Mouse (Mus musculus): ENCODE data around the gene A430005L14Rik. TPM values are rescaled to one million over a fixed set of nuclear protein-coding genes. Genes with fewer than 3 reads are reported as not detected.

Gene A430005L14Rik
- polyA plus RNA-seq, 1 experiment from 2014 or later: 43.7 TPM

DNA sequence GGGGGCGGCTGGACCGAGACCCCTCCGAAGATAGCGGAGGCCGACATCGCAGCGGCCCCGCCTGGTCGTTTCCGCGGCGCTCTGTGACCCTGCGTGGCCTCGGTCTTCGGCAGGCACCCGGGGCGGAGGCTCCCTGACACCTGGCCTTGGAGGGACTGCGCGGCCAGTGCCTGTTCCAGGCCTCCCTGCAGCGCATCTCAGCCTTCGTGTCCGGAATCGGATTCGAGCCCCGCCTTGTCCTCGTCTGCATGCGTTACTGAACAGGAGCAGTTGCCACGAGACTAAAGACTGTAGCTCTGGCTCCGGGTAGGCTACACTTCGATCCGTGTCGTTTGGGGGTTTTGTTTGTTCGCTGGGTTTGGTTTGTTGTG lies 18.2 kb downstream of the A430005L14Rik start:
- H3K4me2 ChIP-seq (ENCODE audit: low read length): peak overlapping the region; percentile 91
- no peaks in the 10 kb centered on the region for H3K9me3 ChIP-seq (ENCODE audit: control insufficient read depth, low read length)
- no peaks in the 10 kb centered on the region for H3K27me3 ChIP-seq (ENCODE audit: control insufficient read depth, insufficient read depth, low read length)
- WGBS: 1% methylated on average over 33 of the region's 33 CpGs
- H3K4me3 ChIP-seq (ENCODE audit: control insufficient read depth in 1 of 2, insufficient read depth in 1 of 2, low read depth in 1 of 2, low read length in 2 of 2): peak overlapping the region; percentile 81 to 96
- H3K9ac ChIP-seq (ENCODE audit: low read length): peak overlapping the region; percentile 95
- peak overlapping the region in 1 of 2 experiments; percentile 44; a peak in 2 of 4 replicates for H3K27ac ChIP-seq (replicated peaks in 1 of 2; ENCODE audit: control insufficient read depth in 1 of 2, insufficient read depth in 1 of 2, low read depth in 2 of 2, low read length in 2 of 2)
- peaks cover 32% of the 10 kb centered on the region for H3K36me3 ChIP-seq (ENCODE audit: control insufficient read depth, insufficient read depth, low read length)
- peaks cover 3 to 10% of the 10 kb centered on the region in 2 experiments; a peak in 3 of 4 replicates for H3K4me1 ChIP-seq (ENCODE audit: control insufficient read depth in 2 of 2, insufficient read depth in 2 of 2, low read length in 2 of 2)
- ATAC-seq (ENCODE audit: insufficient number of reproducible peaks, insufficient read depth, low FRiP score, low read depth): no peak

DNA sequence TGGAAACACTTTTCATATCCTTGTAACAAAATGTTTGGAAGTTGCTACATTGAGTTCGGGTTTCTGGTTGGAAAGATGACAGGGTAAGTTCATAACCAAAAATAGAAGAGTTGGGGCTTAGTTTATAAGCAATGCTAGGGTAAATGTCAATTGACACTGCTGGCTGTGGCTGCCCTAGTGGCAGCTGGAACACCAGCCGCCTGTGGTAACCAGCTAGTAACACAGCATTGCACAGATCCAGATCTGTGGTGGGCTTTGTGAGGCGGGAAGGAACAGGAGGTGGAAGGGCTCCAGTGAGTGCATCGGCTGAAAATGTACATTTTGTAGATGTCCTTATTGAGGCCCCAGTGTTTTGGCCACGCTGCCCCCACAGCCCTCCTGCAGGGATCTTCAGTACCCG lies 18.7 kb downstream of the A430005L14Rik start:
- Histone ChIP-seq H3K4me3 (ENCODE audit: control insufficient read depth in 1 of 2, insufficient read depth in 1 of 2, low read depth in 1 of 2, low read length in 2 of 2) (peak overlapping the region; percentile 18 to 96; a peak in 3 of 4 replicates), H3K4me1 (ENCODE audit: control insufficient read depth in 2 of 2, insufficient read depth in 2 of 2, low read length in 2 of 2) (peaks cover 3 to 10% of the 10 kb centered on the region in 2 experiments; a peak in 3 of 4 replicates), H3K36me3 (ENCODE audit: control insufficient read depth, insufficient read depth, low read length) (peaks cover 32% of the 10 kb centered on the region), H3K27me3 (ENCODE audit: control insufficient read depth, insufficient read depth, low read length) (no peaks in the 10 kb centered on the region), H3K27ac (replicated peaks in 1 of 2; ENCODE audit: control insufficient read depth in 1 of 2, insufficient read depth in 1 of 2, low read depth in 2 of 2, low read length in 2 of 2) (no peak overlapping the region; a peak in 1 of 4 replicates), H3K4me2 (ENCODE audit: low read length) (peak overlapping the region; percentile 91), H3K9ac (ENCODE audit: low read length) (peak overlapping the region; percentile 95), H3K9me3 (ENCODE audit: control insufficient read depth, low read length) (no peaks in the 10 kb centered on the region)
- ATAC-seq (ENCODE audit: insufficient number of reproducible peaks, insufficient read depth, low FRiP score, low read depth): no peak
- 40% methylated on average over 6 of the region's 6 CpGs for WGBS

GRCm38 (mm10) chr4:153979243-153979642 lies 22.2 kb downstream of the A430005L14Rik start:
- H3K27ac ChIP-seq (replicated peaks in 1 of 2; ENCODE audit: control insufficient read depth in 1 of 2, insufficient read depth in 1 of 2, low read depth in 2 of 2, low read length in 2 of 2): no peak overlapping the region
- H3K27me3 ChIP-seq (ENCODE audit: control insufficient read depth, insufficient read depth, low read length): no peaks in the 10 kb centered on the region
- H3K9me3 ChIP-seq (ENCODE audit: control insufficient read depth, low read length): no peaks in the 10 kb centered on the region
- ATAC-seq (ENCODE audit: insufficient number of reproducible peaks, insufficient read depth, low FRiP score, low read depth): no peak
- H3K36me3 ChIP-seq (ENCODE audit: control insufficient read depth, insufficient read depth, low read length): peaks cover 56% of the 10 kb centered on the region
- peaks cover 3 to 10% of the 10 kb centered on the region in 2 experiments; a peak in 3 of 4 replicates for H3K4me1 ChIP-seq (ENCODE audit: control insufficient read depth in 2 of 2, insufficient read depth in 2 of 2, low read length in 2 of 2)
- H3K4me3 ChIP-seq (ENCODE audit: control insufficient read depth in 1 of 2, insufficient read depth in 1 of 2, low read depth in 1 of 2, low read length in 2 of 2): no peak overlapping the region
- H3K4me2 ChIP-seq (ENCODE audit: low read length): no peak overlapping the region
- 88% methylated on average over 10 of the region's 10 CpGs for WGBS
- H3K9ac ChIP-seq (ENCODE audit: low read length): no peak overlapping the region

DNA sequence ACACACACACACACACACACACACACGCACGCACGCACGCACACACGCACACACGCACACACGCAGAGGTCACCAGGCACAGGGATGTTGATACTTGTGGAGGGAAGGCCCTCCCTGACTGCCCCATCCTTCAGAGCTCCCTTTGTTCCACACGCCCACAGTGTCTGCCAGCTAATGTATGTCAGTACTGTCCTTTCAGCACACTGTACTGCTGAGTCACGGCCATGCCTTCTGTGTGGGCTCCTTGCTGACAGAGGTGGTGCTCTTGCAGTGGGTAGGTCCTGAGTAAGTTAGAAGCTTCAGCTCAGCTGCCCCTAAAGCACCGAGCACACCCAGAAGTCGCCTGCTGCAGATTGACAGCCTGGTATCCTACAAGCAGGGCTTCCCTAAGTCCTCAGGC lies 23.4 kb downstream of the A430005L14Rik start:
- no peak overlapping the region for H3K4me2 ChIP-seq (ENCODE audit: low read length)

DNA sequence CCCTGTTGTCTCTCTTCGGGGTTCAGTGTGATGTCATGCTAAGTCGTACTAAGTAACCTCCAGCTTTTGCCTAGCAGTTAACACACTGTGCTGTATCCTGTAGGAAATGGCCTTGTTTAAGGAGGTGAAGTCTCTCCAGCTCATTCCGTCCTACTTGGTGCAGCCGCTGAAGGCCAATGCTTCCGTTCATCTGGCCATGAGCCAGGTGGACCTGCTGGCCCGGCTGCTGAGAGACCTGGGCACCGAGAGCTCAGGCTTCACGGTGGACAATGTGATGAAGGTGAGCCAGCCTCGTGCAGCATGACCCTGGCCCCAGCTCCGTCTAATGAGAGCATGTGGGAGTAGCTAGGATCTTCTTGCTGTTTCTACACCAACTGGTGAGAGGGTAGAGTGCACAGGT lies 35.7 kb downstream of the A430005L14Rik start:
- H3K27ac ChIP-seq (replicated peaks in 1 of 2; ENCODE audit: control insufficient read depth in 1 of 2, insufficient read depth in 1 of 2, low read depth in 2 of 2, low read length in 2 of 2): no peak overlapping the region
- no peak for ATAC-seq (ENCODE audit: insufficient number of reproducible peaks, insufficient read depth, low FRiP score, low read depth)
- WGBS: 91% methylated on average over 10 of the region's 10 CpGs
- H3K4me1 ChIP-seq (ENCODE audit: control insufficient read depth in 2 of 2, insufficient read depth in 2 of 2, low read length in 2 of 2): no peaks in the 10 kb centered on the region
- no peaks in the 10 kb centered on the region for H3K27me3 ChIP-seq (ENCODE audit: control insufficient read depth, insufficient read depth, low read length)
- no peak overlapping the region for H3K4me3 ChIP-seq (ENCODE audit: control insufficient read depth in 1 of 2, insufficient read depth in 1 of 2, low read depth in 1 of 2, low read length in 2 of 2)
- no peak overlapping the region for H3K9ac ChIP-seq (ENCODE audit: low read length)
- no peaks in the 10 kb centered on the region for H3K9me3 ChIP-seq (ENCODE audit: control insufficient read depth, low read length)
- H3K4me2 ChIP-seq (ENCODE audit: low read length): no peak overlapping the region
- H3K36me3 ChIP-seq (ENCODE audit: control insufficient read depth, insufficient read depth, low read length): peaks cover 90% of the 10 kb centered on the region

More for the DNA sequence above, 23.4 kb downstream of the A430005L14Rik start:
- Histone ChIP-seq H3K4me1 (ENCODE audit: control insufficient read depth in 2 of 2, insufficient read depth in 2 of 2, low read length in 2 of 2) (peaks cover 3 to 10% of the 10 kb centered on the region in 2 experiments; a peak in 3 of 4 replicates), H3K4me3 (ENCODE audit: control insufficient read depth in 1 of 2, insufficient read depth in 1 of 2, low read depth in 1 of 2, low read length in 2 of 2) (no peak overlapping the region), H3K27me3 (ENCODE audit: control insufficient read depth, insufficient read depth, low read length) (no peaks in the 10 kb centered on the region), H3K9me3 (ENCODE audit: control insufficient read depth, low read length) (no peaks in the 10 kb centered on the region), H3K27ac (replicated peaks in 1 of 2; ENCODE audit: control insufficient read depth in 1 of 2, insufficient read depth in 1 of 2, low read depth in 2 of 2, low read length in 2 of 2) (no peak overlapping the region), H3K9ac (ENCODE audit: low read length) (no peak overlapping the region), H3K36me3 (ENCODE audit: control insufficient read depth, insufficient read depth, low read length) (peaks cover 68% of the 10 kb centered on the region)
- no peak for ATAC-seq (ENCODE audit: insufficient number of reproducible peaks, insufficient read depth, low FRiP score, low read depth)
- WGBS: 93% methylated on average over 11 of the region's 11 CpGs

DNA sequence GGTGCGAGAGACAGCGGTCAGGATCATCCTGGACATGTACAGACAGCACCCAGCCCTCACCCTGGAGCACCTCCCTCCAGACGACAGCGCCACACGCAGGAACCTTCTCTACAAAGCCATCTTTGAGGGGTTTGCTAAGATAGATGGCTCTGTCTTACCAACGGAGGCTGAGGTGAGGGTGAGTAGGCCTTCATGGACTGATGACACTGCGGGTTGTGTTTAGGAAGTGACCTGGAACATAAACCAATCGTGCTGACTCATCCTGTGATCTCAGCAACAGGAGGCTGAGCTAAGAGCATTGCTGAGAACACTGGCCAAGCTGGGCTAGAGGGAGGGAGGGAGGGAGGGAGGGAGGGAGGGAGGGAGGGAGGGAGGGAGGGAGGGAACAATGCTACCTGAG lies 36.5 kb downstream of the A430005L14Rik start:
- no peak for ATAC-seq (ENCODE audit: insufficient number of reproducible peaks, insufficient read depth, low FRiP score, low read depth)
- H3K9ac ChIP-seq (ENCODE audit: low read length): no peak overlapping the region
- H3K4me2 ChIP-seq (ENCODE audit: low read length): no peak overlapping the region
- H3K27me3 ChIP-seq (ENCODE audit: control insufficient read depth, insufficient read depth, low read length): no peaks in the 10 kb centered on the region
- H3K27ac ChIP-seq (replicated peaks in 1 of 2; ENCODE audit: control insufficient read depth in 1 of 2, insufficient read depth in 1 of 2, low read depth in 2 of 2, low read length in 2 of 2): no peak overlapping the region
- H3K36me3 ChIP-seq (ENCODE audit: control insufficient read depth, insufficient read depth, low read length): peaks cover 89% of the 10 kb centered on the region
- H3K4me1 ChIP-seq (ENCODE audit: control insufficient read depth in 2 of 2, insufficient read depth in 2 of 2, low read length in 2 of 2): no peaks in the 10 kb centered on the region
- H3K4me3 ChIP-seq (ENCODE audit: control insufficient read depth in 1 of 2, insufficient read depth in 1 of 2, low read depth in 1 of 2, low read length in 2 of 2): no peak overlapping the region
- H3K9me3 ChIP-seq (ENCODE audit: control insufficient read depth, low read length): no peaks in the 10 kb centered on the region
- 85% methylated on average over 8 of the region's 8 CpGs for WGBS

GRCm38 (mm10) chr4:154005488-154005887 lies 48.5 kb downstream of the A430005L14Rik start:
- H3K4me3 ChIP-seq (ENCODE audit: control insufficient read depth in 1 of 2, insufficient read depth in 1 of 2, low read depth in 1 of 2, low read length in 2 of 2): no peak overlapping the region
- H3K4me1 ChIP-seq (ENCODE audit: control insufficient read depth in 2 of 2, insufficient read depth in 2 of 2, low read length in 2 of 2): no peaks in the 10 kb centered on the region
- H3K27me3 ChIP-seq (ENCODE audit: control insufficient read depth, insufficient read depth, low read length): no peaks in the 10 kb centered on the region
- no peak overlapping the region for H3K4me2 ChIP-seq (ENCODE audit: low read length)
- no peak overlapping the region for H3K9ac ChIP-seq (ENCODE audit: low read length)
- 82% methylated on average over 5 of the region's 5 CpGs for WGBS
- no peak overlapping the region for H3K27ac ChIP-seq (replicated peaks in 1 of 2; ENCODE audit: control insufficient read depth in 1 of 2, insufficient read depth in 1 of 2, low read depth in 2 of 2, low read length in 2 of 2)
- H3K9me3 ChIP-seq (ENCODE audit: control insufficient read depth, low read length): no peaks in the 10 kb centered on the region
- ATAC-seq (ENCODE audit: insufficient number of reproducible peaks, insufficient read depth, low FRiP score, low read depth): no peak
- peaks cover 50% of the 10 kb centered on the region for H3K36me3 ChIP-seq (ENCODE audit: control insufficient read depth, insufficient read depth, low read length)

DNA sequence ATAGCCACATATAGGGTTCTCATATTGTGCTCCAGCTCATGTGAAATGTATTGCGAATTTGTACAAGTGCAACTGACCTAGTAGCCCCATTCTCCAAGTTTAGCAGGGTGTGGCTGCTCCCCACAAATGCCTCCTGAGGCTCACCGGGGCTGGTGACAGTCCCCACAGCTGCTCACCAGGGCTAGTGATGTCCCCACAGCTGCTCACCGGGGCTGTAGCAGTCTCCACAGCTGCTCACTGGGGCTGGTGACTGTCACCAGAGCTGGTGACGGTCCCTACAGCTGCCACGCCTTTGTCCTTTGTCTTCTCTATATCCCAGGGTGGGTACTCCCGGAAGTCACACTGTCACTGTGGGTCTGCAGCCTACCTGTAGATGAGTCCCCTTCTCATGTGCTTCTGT lies 49.2 kb downstream of the A430005L14Rik start:
- Histone ChIP-seq H3K27ac (replicated peaks in 1 of 2; ENCODE audit: control insufficient read depth in 1 of 2, insufficient read depth in 1 of 2, low read depth in 2 of 2, low read length in 2 of 2) (no peak overlapping the region), H3K4me2 (ENCODE audit: low read length) (no peak overlapping the region), H3K9ac (ENCODE audit: low read length) (no peak overlapping the region), H3K36me3 (ENCODE audit: control insufficient read depth, insufficient read depth, low read length) (peaks cover 50% of the 10 kb centered on the region), H3K27me3 (ENCODE audit: control insufficient read depth, insufficient read depth, low read length) (no peaks in the 10 kb centered on the region), H3K9me3 (ENCODE audit: control insufficient read depth, low read length) (no peaks in the 10 kb centered on the region), H3K4me3 (ENCODE audit: control insufficient read depth in 1 of 2, insufficient read depth in 1 of 2, low read depth in 1 of 2, low read length in 2 of 2) (no peak overlapping the region), H3K4me1 (ENCODE audit: control insufficient read depth in 2 of 2, insufficient read depth in 2 of 2, low read length in 2 of 2) (0 out of 4 replicates have a peak, but pooled peaks cover 2% of the 10 kb centered on the region in 2 experiments)
- 89% methylated on average over 6 of the region's 6 CpGs for WGBS
- no peak for ATAC-seq (ENCODE audit: insufficient number of reproducible peaks, insufficient read depth, low FRiP score, low read depth)
